Mouse (Mus musculus): ENCODE data around the gene Adam19.
A peak's percentile ranks its signal among the peaks of the same experiment; 100 is the strongest.
"Not testable (repeated sequence)": the region's sequence is repeated elsewhere in the genome, so short reads cannot be mapped to it uniquely, and the experiment has no call there.

The Adam19 gene

DNA sequence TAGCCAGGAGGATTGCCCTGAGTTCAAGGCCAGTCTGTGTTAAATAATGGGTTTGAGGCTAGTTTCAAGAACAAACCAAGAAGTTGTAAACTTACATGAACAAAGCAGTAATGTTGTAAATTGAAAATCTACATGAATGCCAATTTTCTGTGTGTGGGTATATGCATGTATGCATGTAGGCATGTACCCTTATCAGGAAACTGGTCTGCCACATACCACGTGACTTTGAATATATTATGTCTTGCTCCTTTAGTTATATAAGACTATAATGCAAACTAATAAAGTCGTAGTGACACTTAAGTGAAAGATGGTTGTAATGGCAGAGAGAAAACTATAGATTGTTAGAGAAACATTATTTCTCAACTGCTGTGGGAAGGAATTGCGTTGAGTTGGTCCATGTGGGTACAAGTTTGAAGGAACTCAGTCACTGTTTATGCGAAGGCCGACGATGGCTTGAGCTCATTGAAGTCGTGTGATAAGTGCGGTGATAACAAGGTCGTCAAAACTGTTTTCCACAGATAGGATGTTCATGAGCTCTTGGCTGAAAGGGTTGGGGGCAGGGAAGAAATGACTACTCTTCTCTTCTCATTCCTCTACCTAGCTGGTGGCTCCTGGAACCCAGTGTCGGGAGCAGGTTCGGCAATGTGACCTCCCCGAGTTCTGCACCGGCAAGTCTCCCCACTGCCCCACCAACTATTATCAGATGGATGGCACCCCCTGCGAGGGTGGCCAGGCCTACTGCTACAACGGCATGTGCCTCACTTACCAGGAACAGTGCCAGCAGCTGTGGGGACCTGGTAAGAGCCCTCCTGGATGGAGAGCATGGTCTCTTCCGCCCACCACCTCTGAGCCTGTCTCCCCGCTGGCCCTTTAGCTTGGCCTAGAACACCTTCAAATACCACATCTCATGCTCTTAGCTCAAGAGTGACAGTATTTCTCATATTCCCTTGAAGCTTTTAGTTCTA, 75.5 kb downstream of the Adam19 start:
- DNase-seq (ENCODE audit: low spot score) = no peak

DNA sequence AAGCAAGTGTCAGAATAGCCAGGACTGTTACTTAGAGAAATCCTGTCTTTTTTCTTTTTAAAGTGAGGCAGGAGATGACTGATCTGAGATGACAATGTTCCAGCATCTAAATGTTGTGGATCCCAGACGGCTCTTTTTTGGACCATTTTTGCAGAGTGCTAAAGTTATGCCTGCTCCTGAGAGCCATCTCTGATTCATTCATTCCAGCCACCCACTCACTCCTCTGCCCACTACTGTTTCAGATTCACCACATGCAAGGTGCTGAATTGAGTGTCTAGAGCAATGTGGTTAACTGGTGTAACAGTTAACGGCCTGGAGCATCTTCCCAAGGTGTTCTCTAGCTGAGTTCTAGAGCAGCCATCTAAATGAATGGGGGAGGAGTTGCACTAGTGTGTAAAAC, 79.1 kb downstream of the Adam19 start:
- no peak for DNase-seq (ENCODE audit: low spot score)

DNA sequence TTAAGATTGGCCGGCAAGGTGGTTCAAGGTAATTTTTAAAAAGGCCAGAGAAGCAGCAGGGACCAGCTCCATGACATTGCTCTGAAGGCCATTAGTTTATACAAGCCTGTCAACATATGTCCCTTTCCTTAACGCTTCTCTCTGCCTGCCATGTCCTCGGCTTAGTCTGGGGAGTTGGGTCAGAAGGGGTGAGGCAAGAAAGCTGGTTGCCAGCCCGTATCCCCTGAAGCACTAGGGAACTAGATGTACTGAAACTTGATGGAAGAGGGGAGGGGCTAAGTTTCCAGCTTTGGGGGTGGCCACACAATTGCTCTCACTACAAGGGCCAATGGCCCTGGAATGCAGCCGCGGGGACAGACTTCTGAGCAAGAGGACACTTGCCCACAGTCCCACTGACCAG, 87.5 kb downstream of the Adam19 start:
- DNase-seq (ENCODE audit: low spot score) = no peak

DNA sequence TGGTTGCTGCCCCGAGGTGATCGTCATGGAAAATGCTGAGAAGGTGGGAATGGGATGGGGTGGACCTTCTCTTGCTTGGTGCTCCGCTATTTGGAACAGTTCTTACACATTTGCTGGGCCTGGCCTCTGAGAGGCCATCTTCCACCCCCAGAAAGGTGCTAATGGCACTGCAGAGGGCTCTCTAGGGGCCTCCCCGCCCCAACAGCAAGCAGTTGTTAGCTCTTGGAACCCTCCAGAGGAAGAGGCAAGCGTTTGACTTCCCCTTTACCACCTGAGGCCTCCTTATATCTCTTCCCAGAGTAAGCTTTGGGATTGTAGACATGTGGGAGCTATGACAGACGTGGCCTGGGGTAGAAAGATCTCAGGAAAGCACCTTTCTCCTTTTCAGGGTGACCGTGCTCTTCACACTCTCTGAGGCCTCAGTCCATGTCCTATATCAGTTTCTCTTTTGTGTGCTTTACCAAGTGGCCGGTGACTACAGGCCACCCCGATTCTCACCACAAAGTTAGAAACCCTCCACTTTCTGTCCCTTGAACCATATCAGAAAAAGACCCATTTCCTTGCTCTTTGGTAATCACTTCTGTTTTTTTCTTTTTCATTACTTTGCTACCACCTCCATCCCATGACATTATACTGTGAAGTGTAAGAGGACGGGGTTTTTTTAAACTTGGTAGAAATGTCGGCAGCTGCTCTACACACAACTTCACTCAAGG, 89.5 kb downstream of the Adam19 start:
- DNase-seq (ENCODE audit: low spot score) = no peak

DNA sequence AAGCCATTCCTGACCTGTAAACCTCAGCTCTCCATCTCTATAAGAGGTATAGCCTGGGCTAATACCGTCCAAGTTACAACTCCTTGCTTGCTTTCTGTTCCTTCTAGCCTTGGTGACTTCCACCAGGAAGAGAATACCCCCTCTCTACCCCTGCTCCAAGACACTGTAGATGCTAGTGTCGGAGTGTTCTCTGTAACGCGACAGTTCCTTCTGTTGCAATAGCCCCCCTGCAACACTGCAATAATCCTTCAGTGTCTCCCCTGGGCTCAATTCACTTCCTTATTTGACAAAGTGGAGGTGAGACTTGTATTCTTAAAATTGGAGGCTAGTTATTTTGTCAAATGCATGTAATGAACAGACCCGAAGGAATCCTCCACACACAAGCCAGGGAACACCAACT, 90.8 kb downstream of the Adam19 start:
- DNase-seq (ENCODE audit: low spot score) = no peak

DNA sequence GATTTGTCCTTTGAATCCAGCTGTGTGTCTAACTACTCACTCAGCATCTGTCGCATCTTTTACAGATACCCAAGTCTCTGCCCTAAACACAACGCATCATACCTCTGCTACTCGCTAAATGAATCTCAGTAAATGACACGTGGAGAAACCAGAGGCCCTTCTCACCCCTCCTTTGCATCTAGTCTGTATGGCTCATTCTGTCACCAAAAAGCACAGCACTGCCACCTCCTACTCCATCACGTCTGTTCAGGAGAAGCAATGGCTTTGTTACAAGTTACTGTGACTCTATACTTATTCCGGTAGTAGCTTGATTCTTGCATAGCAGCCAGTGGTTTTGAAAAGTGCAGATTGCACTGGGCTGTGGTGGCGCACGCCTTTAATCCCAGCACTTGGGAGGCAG, 101.2 kb downstream of the Adam19 start:
- no peak for DNase-seq (ENCODE audit: low spot score)

DNA sequence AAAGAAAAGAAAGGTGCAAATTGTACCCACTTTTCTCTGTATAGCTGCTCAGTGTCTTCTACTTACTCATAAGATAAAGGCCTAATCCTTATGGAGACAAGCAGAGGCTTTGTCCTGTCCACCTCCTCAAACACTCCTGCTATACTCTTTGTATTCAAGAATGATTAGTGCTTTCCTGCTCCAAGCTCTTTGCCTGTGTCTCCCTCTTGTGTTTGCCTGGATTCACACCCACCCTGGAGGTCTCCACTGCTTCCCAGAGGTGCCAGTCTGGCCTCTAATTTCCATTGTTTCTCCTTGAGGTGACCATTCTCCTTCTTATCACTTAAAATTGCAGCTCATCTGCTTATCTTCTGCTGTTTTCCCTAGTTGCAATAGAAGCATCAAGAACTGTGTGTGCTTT, 101.7 kb downstream of the Adam19 start:
- DNase-seq (ENCODE audit: low spot score) = no peak

DNA sequence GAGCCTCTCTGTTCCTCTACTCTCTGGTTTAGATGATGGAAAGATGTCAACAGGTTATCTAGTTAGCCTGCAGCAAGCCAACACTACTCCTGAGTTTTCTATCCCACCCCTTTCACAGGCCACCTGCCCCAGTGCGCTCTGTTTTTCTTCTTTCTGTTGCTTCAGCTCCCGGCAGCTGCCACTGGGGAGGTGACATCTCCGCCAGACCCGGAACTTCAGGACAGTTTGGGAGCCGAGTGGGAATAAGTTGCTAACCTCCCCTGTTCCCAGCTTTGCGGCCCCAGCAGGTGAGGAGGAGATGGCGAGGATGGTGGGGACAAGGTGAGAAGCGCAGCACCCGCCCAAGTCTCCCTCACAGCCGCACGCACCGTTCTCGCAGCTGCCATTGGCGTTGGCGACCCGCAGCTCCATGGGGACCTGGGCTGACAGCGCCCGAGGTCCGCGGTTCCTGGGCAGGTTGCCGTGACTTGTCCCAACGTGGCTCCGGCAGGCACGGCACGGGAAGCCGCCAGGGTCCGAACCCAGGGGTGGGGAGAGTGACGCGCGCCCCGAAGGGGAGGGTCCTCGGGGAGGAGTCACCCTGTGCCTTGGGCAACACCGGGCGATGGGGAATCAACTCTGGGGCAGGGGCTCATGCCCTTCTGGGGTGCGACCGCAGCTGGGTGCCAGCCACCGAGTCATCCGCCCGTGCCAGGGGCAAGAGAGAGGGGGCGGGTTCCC, 110.2 kb downstream of the Adam19 start, which contains the start of gene Nipal4:
TSS of gene Nipal4 (minus strand) at position 643 of the 720 bp plus-strand sequence.
- DNase-seq (ENCODE audit: low spot score) = peak; percentile 73

DNA sequence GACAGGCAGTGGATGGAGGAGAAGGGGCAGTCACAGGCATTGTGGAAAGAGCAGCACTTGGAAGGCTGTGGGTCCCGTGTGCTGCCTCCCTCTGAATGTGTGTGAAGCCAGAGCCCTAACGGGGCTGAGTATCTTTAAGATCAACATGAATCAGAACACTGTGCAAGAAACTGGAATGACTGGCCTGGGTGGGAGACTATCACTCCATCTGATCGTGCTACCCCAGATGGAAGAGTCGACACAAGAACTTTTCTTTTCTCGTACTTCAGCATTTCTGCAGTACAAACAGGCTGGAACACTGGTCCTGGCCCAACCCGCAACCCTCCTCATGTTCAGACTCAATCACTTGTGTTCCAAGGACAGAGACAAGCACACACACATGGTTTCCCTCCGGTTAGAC, 112.7 kb downstream of the Adam19 start:
- peak; percentile 61 for DNase-seq (ENCODE audit: low spot score)

DNA sequence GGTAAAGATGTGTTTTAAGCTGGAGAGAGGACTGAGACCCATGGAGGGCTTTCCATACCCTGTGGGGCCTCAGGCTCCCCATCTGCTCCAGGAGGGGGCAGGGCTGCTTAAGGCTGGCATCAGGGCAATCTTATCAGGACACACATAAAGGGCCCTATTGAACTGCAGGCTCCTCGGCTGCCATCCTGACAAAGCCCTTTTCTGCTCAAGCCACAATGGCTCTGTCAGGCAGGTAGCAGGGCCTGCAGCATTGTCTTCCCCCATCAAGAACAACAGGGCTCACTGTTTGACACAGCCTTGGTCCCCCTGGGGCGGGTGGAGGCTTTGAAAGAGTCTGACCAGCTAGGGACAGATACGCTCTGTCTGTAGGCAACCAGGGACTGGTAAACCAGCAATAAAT, 114.1 kb downstream of the Adam19 start:
- DNase-seq (ENCODE audit: low spot score) = no peak

DNA sequence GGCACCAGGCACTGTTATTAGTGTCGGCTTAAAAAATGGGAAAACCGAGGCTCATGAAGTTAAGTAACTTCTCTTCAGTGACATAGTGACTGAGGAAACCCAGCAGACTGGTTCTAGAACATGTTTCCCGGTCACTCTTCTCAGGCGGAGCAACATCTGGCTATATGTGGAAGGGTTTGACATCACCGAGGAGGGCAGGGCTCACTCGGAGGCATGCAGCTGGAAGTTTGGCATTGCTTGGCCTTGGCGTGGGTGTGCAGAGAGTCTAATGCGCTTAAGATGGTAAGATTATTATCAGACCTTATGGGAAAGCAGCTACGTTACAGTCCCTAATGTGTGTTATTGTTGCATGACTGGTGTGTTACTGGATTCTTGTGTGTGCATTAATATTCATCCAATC, 116.3 kb downstream of the Adam19 start:
- no peak for DNase-seq (ENCODE audit: low spot score)

DNA sequence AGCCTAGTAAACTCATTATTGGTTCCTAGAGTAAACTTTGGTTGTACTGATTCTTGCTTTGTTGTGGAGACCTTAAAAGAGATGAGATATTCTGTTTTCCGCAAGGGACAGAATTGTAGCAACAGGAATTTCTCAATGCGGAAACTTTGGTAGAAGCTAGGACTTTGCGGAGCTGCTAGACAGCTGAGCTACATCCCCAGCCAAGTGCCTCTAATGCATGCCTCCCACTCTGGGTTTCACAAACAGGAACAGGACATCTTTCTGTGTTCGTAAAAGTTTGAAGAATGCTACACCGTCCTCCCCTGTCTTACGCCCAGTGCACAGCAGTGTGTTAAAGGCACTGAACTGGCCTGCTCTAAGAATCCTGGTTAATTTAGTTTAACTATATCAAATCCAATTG, 120.4 kb downstream of the Adam19 start:
- DNase-seq (ENCODE audit: low spot score) = no peak

DNA sequence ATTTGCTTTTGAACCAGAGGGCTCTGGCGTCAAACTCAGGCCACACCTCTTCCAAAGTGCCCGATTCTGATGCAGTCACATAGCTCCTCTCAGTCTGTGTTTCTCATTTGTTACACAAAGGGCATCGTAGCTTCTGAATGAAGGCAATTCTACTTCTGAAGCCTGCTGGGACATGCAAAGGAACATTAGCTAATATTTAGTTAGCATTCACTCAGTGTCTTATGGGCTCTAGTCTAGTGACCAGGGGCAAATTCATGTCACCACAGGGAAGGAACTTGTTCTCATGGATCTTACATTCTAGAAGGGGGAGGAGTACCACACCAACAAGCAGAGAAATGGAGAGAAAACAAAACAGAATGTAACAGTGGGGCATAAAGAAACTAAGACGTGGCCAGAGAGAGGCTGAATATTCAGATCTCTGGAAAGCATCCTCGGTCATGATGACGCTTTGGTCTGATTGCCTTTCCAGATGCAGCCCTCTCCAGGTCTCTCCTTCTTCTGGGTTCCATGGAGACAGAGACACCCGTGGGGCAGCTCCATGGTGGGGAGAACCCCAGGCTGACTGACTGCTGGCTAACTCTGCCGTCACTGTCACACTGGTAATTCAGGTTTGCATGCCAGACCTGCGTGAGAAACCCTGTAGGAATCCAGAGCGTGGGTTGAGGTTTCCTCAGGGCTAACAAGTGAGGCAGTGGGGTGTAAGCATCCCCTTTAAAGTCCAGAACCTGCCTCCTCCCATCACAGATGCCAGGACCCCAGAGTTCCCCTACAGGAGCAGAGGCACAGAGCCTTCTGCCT, 121.7 kb downstream of the Adam19 start:
- peak; percentile 69 for DNase-seq (ENCODE audit: low spot score)

DNA sequence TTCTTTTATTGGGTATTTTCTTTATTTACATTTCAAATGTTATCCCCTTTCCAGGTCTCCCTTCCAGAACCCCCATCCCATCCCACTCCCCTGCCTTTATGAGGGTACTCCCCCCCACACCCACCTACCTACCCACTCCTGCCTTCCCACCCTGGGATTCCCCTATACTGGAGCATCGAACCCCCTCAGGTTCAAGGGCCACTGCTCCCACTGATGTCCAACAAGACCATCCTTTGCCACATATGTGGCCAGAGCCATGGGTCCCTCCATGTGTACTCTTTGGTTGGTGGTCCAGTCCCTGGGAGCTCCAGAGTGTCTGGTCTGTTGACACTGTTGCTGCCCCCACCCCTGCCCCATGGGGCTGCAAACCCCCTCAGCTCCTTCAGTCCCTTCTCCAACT, 126.2 kb downstream of the Adam19 start:
- not testable (repeated sequence) for DNase-seq (ENCODE audit: low spot score)

DNA sequence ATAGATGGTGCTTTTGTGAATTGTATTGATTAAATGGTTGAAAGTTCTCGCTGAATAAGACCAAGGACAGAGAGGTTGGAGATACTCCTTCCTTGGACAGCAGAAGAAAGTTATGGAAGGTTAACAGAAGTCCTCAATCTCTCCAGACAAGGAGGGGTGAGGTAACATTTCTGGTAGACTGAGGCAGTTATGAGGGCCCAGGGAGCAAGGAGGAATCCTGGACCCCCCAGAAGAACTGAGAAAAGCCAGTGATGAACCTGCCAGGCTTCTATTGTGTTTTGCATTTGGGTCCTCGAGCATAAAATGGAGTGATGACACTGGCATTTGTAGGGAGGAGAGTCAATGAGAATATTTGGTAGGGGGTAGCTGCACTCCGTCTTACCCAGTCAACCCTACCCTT, 129.2 kb downstream of the Adam19 start:
- no peak for DNase-seq (ENCODE audit: low spot score)

DNA sequence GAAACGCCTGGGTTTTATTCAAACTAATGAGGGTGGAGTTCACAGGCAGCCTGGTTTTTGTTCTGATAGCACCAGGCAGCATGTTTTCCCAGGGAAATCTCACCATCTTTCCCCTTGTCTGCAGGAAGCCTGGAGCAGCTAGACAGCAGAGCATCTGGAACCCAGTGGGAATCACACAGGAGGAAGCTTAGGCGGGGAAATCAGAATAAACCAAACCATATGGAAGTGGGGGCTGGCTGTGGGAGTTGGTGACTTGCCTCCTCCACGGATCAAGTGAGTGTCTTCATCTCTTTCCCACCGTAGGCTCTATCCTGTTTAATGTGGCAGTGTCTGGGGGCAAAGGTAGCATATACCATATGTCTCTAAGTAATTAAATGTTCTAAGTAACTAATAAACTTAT, 129.7 kb downstream of the Adam19 start:
- DNase-seq (ENCODE audit: low spot score) = no peak

DNA sequence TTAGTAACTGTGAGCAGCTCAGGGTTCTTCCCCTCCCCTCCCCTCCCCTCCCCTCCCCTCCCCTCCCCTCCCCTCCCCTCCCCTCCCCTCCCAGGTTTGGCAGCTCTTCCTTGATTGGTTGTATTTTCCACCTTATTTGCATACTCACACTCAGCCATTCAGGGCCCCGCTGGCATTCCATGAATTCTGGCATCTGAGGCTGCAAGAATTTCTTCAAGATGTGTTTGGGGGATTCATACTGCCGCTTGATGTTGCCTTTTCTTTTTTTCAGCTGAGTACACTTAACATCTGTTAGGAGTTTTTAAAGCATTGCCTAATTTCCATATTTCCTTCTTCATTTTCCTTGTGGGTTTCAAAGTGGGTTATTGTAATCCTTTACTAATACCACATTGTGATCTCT, 132.5 kb downstream of the Adam19 start:
- no peak for DNase-seq (ENCODE audit: low spot score)

DNA sequence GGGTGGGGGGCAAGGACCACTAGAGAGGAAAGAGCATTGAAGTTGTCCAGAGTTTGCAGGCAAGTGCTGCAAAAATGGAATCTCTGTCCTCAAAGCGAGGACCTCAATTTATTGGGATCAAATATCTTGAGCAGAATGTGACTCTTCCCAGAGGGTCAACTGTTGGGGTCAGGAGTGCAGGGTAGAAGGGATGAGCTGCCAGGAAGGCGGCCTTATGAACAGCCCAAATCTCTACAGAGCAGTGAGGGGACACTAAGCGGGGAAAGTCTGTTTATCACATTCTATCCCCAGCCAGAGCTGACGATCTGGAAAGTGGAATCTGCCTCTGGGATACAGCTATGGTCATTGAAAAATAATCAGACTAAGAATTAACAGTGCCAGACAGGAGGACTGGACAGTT, 138.4 kb downstream of the Adam19 start:
- DNase-seq (ENCODE audit: low spot score) = no peak

Data from urinary bladder, postnatal 14 days (tissue).